22 mouse cellular contexts compared by ENCODE assay signal in genomic region chr17:29100627-29101026, GRCm38 (mm10). TPM values are rescaled to one million over a fixed set of nuclear protein-coding genes. Genes with fewer than 3 reads are reported as not detected.
DNase-seq lines count a peak whose midpoint lies in the region; ATAC-seq and TF ChIP-seq lines count a peak whose summit lies in the region.
"Had no signal": no experiment of that assay in that cellular context is flagged by ENCODE, and none has a peak within 500 bp of the region (broad histone marks: within the 10 kb centered on the region; RNA-seq: fewer than 3 reads in every experiment).

No protein-coding gene starts in this region.

- H3K27ac ChIP-seq in forebrain, embryonic 11.5 days (ENCODE audit: low read depth, low read length) = no peak overlapping the region
- H3K27ac ChIP-seq in forebrain, embryonic 13.5 days = no peak overlapping the region
- no peak overlapping the region for H3K27ac ChIP-seq in liver, postnatal 0 days (ENCODE audit: low read depth)
- H3K27ac ChIP-seq in liver, embryonic 11.5 days (ENCODE audit: low read depth, low read length) = no peak overlapping the region
- H3K27ac ChIP-seq: embryonic facial prominence, embryonic 15.5 days; forebrain, embryonic 10.5 days; heart, adult 2 months; hindbrain, embryonic 13.5 days had no signal

- no peak overlapping the region for H3K4me2 ChIP-seq in forebrain, embryonic 11.5 days (ENCODE audit: low read depth, low read length, severe bottlenecking)
- H3K4me2 ChIP-seq in forebrain, embryonic 13.5 days = no peak overlapping the region
- no peak overlapping the region for H3K4me2 ChIP-seq in liver, postnatal 0 days (ENCODE audit: low read depth, low read length)
- H3K4me2 ChIP-seq in liver, embryonic 11.5 days = no peak overlapping the region
- H3K4me2 ChIP-seq: embryonic facial prominence, embryonic 15.5 days; heart, embryonic 12.5 days; hindbrain, embryonic 13.5 days had no signal

- TF ChIP-seq EP300 in liver, postnatal 0 days (IDR thresholded peaks at IDR 0.05; ENCODE audit: low read depth) = no peak

- 89% methylated on average over 7 of the region's 7 CpGs for WGBS in forebrain, embryonic 11.5 days
- 95% methylated on average over 7 of the region's 7 CpGs for WGBS in forebrain, embryonic 13.5 days
- 82% methylated on average over 7 of the region's 7 CpGs for WGBS in liver, postnatal 0 days (ENCODE audit: insufficient replicate concordance)
- 85% methylated on average over 7 of the region's 7 CpGs for WGBS in liver, embryonic 11.5 days

- TF ChIP-seq CTCF in liver, postnatal 0 days (IDR thresholded peaks at IDR 0.05; ENCODE audit: low read depth) = no peak

- no peaks in the 10 kb centered on the region for H3K9me3 ChIP-seq in forebrain, embryonic 11.5 days (ENCODE audit: control insufficient read depth, low read length)
- peaks cover 11% of the 10 kb centered on the region for H3K9me3 ChIP-seq in forebrain, embryonic 13.5 days (replicated peaks)
- H3K9me3 ChIP-seq in liver, postnatal 0 days (ENCODE audit: low read length) = no peaks in the 10 kb centered on the region
- no peaks in the 10 kb centered on the region for H3K9me3 ChIP-seq in liver, embryonic 11.5 days (ENCODE audit: control insufficient read depth, low read length)
- H3K9me3 ChIP-seq: embryonic facial prominence, embryonic 15.5 days; heart, embryonic 12.5 days; hindbrain, embryonic 13.5 days had no signal

- H3K27me3 ChIP-seq in forebrain, embryonic 11.5 days (ENCODE audit: control insufficient read depth, insufficient read depth, low read length) = no peaks in the 10 kb centered on the region
- H3K27me3 ChIP-seq in forebrain, embryonic 13.5 days = peaks cover 6% of the 10 kb centered on the region; the same call in 1 of the 2 replicates
- H3K27me3 ChIP-seq in liver, postnatal 0 days (ENCODE audit: insufficient read depth, low read length) = no peaks in the 10 kb centered on the region
- no peaks in the 10 kb centered on the region; the same call in 1 of the 2 replicates for H3K27me3 ChIP-seq in liver, embryonic 11.5 days (replicated peaks; ENCODE audit: control insufficient read depth, insufficient read depth, low read length)
- H3K27me3 ChIP-seq: embryonic facial prominence, embryonic 15.5 days had no signal

- no peak for ATAC-seq in forebrain, embryonic 11.5 days (replicated peaks; ENCODE audit: low FRiP score)
- ATAC-seq in forebrain, embryonic 13.5 days = no peak
- peak; percentile 40 for ATAC-seq in liver, postnatal 0 days
- ATAC-seq in liver, embryonic 11.5 days (replicated peaks; ENCODE audit: low FRiP score) = no peak
- ATAC-seq: forebrain, embryonic 16.5 days had no signal

- peak; percentile 4 for DNase-seq in forebrain, embryonic 11.5 days (ENCODE audit: low spot score)
- no peak for DNase-seq in liver, postnatal 0 days
- no peak for DNase-seq in liver, embryonic 11.5 days (ENCODE audit: low spot score)
- DNase-seq in testis, postnatal 10 days (ENCODE audit: low spot score) = peak; percentile 23
- DNase-seq in testis, postnatal 14 days (ENCODE audit: low spot score) = no peak
- peak; percentile 2 for DNase-seq in urinary bladder, postnatal 14 days (ENCODE audit: low spot score)
- DNase-seq in urinary bladder, adult 18-20 months (ENCODE audit: low spot score in 2 of 2) = no peak
- DNase-seq: adrenal gland, postnatal 10 days; cerebellum, adult 11 months; cerebellum, adult 8-10 months; cerebellum, postnatal 14 days; embryo, embryonic 11 days; gastrocnemius, postnatal 10 days; heart, adult 2 months; heart, postnatal 36 days had no signal

- no peak overlapping the region for H3K9ac ChIP-seq in forebrain, embryonic 11.5 days (ENCODE audit: low read length)
- H3K9ac ChIP-seq in forebrain, embryonic 13.5 days = no peak overlapping the region
- no peak overlapping the region for H3K9ac ChIP-seq in liver, postnatal 0 days (replicated peaks)
- H3K9ac ChIP-seq in liver, embryonic 11.5 days (ENCODE audit: low read depth, low read length) = no peak overlapping the region
- H3K9ac ChIP-seq: embryonic facial prominence, embryonic 15.5 days; heart, embryonic 12.5 days; hindbrain, embryonic 13.5 days had no signal

- H3K4me1 ChIP-seq in forebrain, embryonic 11.5 days (replicated peaks; ENCODE audit: control insufficient read depth, insufficient read depth, low read length) = no peaks in the 10 kb centered on the region
- no peaks in the 10 kb centered on the region for H3K4me1 ChIP-seq in forebrain, embryonic 13.5 days
- H3K4me1 ChIP-seq in liver, postnatal 0 days (ENCODE audit: insufficient read depth) = peaks cover 14% of the 10 kb centered on the region
- peaks cover 2% of the 10 kb centered on the region; the same call in 1 of the 2 replicates for H3K4me1 ChIP-seq in liver, embryonic 11.5 days (replicated peaks; ENCODE audit: control insufficient read depth, insufficient read depth, low read length)

- no peaks in the 10 kb centered on the region for H3K36me3 ChIP-seq in forebrain, embryonic 11.5 days (ENCODE audit: control insufficient read depth, insufficient read depth, low read length)
- H3K36me3 ChIP-seq in forebrain, embryonic 13.5 days (ENCODE audit: poor library complexity, severe bottlenecking) = no peaks in the 10 kb centered on the region
- peaks cover 24% of the 10 kb centered on the region for H3K36me3 ChIP-seq in liver, postnatal 0 days (replicated peaks; ENCODE audit: insufficient read depth, low read length)
- H3K36me3 ChIP-seq in liver, embryonic 11.5 days (ENCODE audit: control insufficient read depth, insufficient read depth, low read length) = no peaks in the 10 kb centered on the region

- no peak overlapping the region for H3K4me3 ChIP-seq in forebrain, embryonic 11.5 days (ENCODE audit: low read depth, low read length)
- H3K4me3 ChIP-seq in forebrain, embryonic 13.5 days = no peak overlapping the region
- no peak overlapping the region for H3K4me3 ChIP-seq in liver, postnatal 0 days (ENCODE audit: low read depth, low read length)
- no peak overlapping the region for H3K4me3 ChIP-seq in liver, embryonic 11.5 days (ENCODE audit: low read depth, low read length)
- H3K4me3 ChIP-seq: embryonic facial prominence, embryonic 15.5 days; erythroblast, embryonic 14.5 days; forebrain, embryonic 10.5 days; heart, adult 2 months; heart, embryonic 12.5 days; hindbrain, embryonic 13.5 days had no signal

RNA-seq across cellular contexts. Expression of gene Cdkn1a, which starts 9.9 kb away (rescaled TPM):
- polyA plus RNA-seq in forebrain, embryonic 11.5 days (2014; fragmentation: Nextera tagmentation; extraction: Ambion mirVana) = 27.3 and 33.1 TPM in 2 replicates
- polyA plus RNA-seq in forebrain, embryonic 13.5 days (2015; fragmentation: Nextera tagmentation; extraction: Ambion mirVana) = 29.3 and 38.6 TPM in 2 replicates
- 42.4 and 58.1 TPM in 2 replicates for polyA plus RNA-seq in liver, postnatal 0 days (2015; fragmentation: Nextera tagmentation; extraction: Ambion mirVana)
- 12.2 and 13.8 TPM in 2 replicates for polyA plus RNA-seq in liver, embryonic 11.5 days (2014; fragmentation: Nextera tagmentation; extraction: Ambion mirVana)

RNA-seq across cellular contexts. Expression of gene Rab44, which starts 13.3 kb away (rescaled TPM):
- 0.08 TPM in 1 of 2 replicates, not detected in the other for polyA plus RNA-seq in forebrain, embryonic 11.5 days (2014; fragmentation: Nextera tagmentation; extraction: Ambion mirVana)
- polyA plus RNA-seq in forebrain, embryonic 13.5 days (2015; fragmentation: Nextera tagmentation; extraction: Ambion mirVana) = 0.18 TPM in 1 of 2 replicates, not detected in the other
- polyA plus RNA-seq in liver, postnatal 0 days (2015; fragmentation: Nextera tagmentation; extraction: Ambion mirVana) = 5.4 and 6.3 TPM in 2 replicates
- polyA plus RNA-seq in liver, embryonic 11.5 days (2014; fragmentation: Nextera tagmentation; extraction: Ambion mirVana) = 4.4 TPM in 2 replicates
- polyA plus RNA-seq: forebrain, embryonic 16.5 days had no signal

Comparison
In these comparisons a context has a peak if more than half of its experiments do, and no peak if none do; other contexts are left out.
1. DNase-seq: peak in forebrain, embryonic 11.5 days (single experiment), testis, postnatal 10 days (single experiment) and urinary bladder, postnatal 14 days (single experiment); none in liver, postnatal 0 days (single experiment), liver, embryonic 11.5 days (single experiment), testis, postnatal 14 days (single experiment) and urinary bladder, adult 18-20 months (0 of 2).